In the genomic region with DNA sequence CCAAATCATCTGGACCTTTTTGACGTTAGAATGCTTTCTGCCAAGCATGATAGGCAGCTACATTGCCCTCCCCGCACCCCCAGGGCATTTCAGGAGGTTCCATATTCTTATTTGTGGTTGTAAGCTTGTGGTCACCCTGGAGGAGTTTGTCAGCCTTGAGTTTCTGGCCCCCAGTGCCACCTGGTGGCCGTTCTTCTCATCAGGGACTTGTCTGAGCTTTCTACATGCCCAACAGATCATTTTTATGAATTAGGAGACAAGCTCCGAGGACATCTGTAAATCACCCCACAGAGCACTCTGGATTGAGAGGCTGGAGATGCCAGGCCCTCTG, we compare ENCODE assay signal across 8 mouse cellular contexts. TPM values are rescaled to one million over a fixed set of nuclear protein-coding genes. Genes with fewer than 3 reads are reported as not detected.
DNase-seq lines count a peak whose midpoint lies in the region; ATAC-seq and TF ChIP-seq lines count a peak whose summit lies in the region.

No protein-coding gene starts in this region.

- no peaks in the 10 kb centered on the region for H3K4me1 ChIP-seq in intestine, postnatal 0 days (replicated peaks; ENCODE audit: control insufficient read depth, insufficient read depth, low read length)
- no peaks in the 10 kb centered on the region for H3K4me1 ChIP-seq in intestine, embryonic 16.5 days (ENCODE audit: control insufficient read depth, insufficient read depth, low read length)
- H3K4me1 ChIP-seq in heart, postnatal 0 days (ENCODE audit: control insufficient read depth, insufficient read depth) = no peaks in the 10 kb centered on the region
- H3K4me1 ChIP-seq in olfactory bulb, adult 2 months (ENCODE audit: control insufficient read depth, insufficient read depth, low read length) = no peaks in the 10 kb centered on the region

- WGBS in intestine, postnatal 0 days = 51% methylated on average over 4 of the region's 4 CpGs
- WGBS in intestine, embryonic 16.5 days = 49% methylated on average over 4 of the region's 4 CpGs
- WGBS in heart, postnatal 0 days = 34% methylated on average over 4 of the region's 4 CpGs
- WGBS in olfactory bulb, adult 2 months = 43% methylated on average over 4 of the region's 4 CpGs

- no peak overlapping the region for H3K4me2 ChIP-seq in intestine, postnatal 0 days (replicated peaks; ENCODE audit: low read depth)
- no peak overlapping the region for H3K4me2 ChIP-seq in intestine, embryonic 16.5 days (ENCODE audit: low read depth, low read length)
- H3K4me2 ChIP-seq in heart, postnatal 0 days (ENCODE audit: low read depth, low read length) = no peak overlapping the region

- peak; percentile 6 for DNase-seq in T-cell, adult 2 months (ENCODE audit: low spot score)
- DNase-seq in cerebellum, postnatal 36 days = peak; percentile 85 to 86
- peak; percentile 7 for DNase-seq in heart, postnatal 0 days (ENCODE audit: low spot score)
- DNase-seq in left cerebral cortex, adult 8-10 months (ENCODE audit: low spot score in 2 of 2) = peak; percentile 19 to 24
- DNase-seq in thymus, postnatal 36 days = peak; percentile 40 to 45

- ATAC-seq in intestine, postnatal 0 days = no peak
- ATAC-seq in intestine, embryonic 16.5 days = no peak
- ATAC-seq in heart, postnatal 0 days (ENCODE audit: insufficient read depth, low read depth) = no peak

- no peak for TF ChIP-seq POLR2A in olfactory bulb, adult 2 months (IDR thresholded peaks at IDR 0.05; ENCODE audit: insufficient read depth, low read depth, low read length)

- H3K4me3 ChIP-seq in intestine, postnatal 0 days (ENCODE audit: low read depth, low read length) = no peak overlapping the region
- H3K4me3 ChIP-seq in intestine, embryonic 16.5 days (ENCODE audit: low read length) = no peak overlapping the region
- H3K4me3 ChIP-seq in heart, postnatal 0 days (ENCODE audit: low read depth, low read length) = no peak overlapping the region
- no peak overlapping the region for H3K4me3 ChIP-seq in olfactory bulb, adult 2 months (ENCODE audit: insufficient read depth, low read depth, low read length)

- no peaks in the 10 kb centered on the region for H3K27me3 ChIP-seq in intestine, postnatal 0 days (replicated peaks; ENCODE audit: control insufficient read depth, insufficient read depth, low read length)
- no peaks in the 10 kb centered on the region for H3K27me3 ChIP-seq in intestine, embryonic 16.5 days (replicated peaks; ENCODE audit: control insufficient read depth, insufficient read depth, low read length)
- 0 out of 2 replicates have a peak, but pooled peaks cover 2% of the 10 kb centered on the region for H3K27me3 ChIP-seq in heart, postnatal 0 days (ENCODE audit: control insufficient read depth, insufficient read depth, low read length)

- TF ChIP-seq CTCF in intestine, postnatal 0 days (IDR thresholded peaks at IDR 0.05; ENCODE audit: low read depth) = peak; percentile 65
- TF ChIP-seq CTCF in heart, postnatal 0 days (IDR thresholded peaks at IDR 0.05; ENCODE audit: low read depth) = peak; percentile 58
- peak; percentile 44 for TF ChIP-seq CTCF in olfactory bulb, adult 2 months (IDR thresholded peaks at IDR 0.05; ENCODE audit: insufficient read depth, low read depth, low read length)

- no peak overlapping the region for H3K9ac ChIP-seq in intestine, postnatal 0 days (ENCODE audit: low read depth, low read length)
- H3K9ac ChIP-seq in intestine, embryonic 16.5 days (ENCODE audit: low read depth, low read length) = no peak overlapping the region
- no peak overlapping the region for H3K9ac ChIP-seq in heart, postnatal 0 days (replicated peaks; ENCODE audit: low read depth, low read length)

- no peak for TF ChIP-seq EP300 in heart, postnatal 0 days (IDR thresholded peaks at IDR 0.05; ENCODE audit: low read depth)

- H3K36me3 ChIP-seq in intestine, postnatal 0 days (ENCODE audit: control insufficient read depth, insufficient read depth) = no peaks in the 10 kb centered on the region
- no peaks in the 10 kb centered on the region for H3K36me3 ChIP-seq in intestine, embryonic 16.5 days (ENCODE audit: control insufficient read depth, insufficient read depth, low read length)
- no peaks in the 10 kb centered on the region for H3K36me3 ChIP-seq in heart, postnatal 0 days (replicated peaks; ENCODE audit: control insufficient read depth, insufficient read depth, low read length)

- no peak overlapping the region for H3K27ac ChIP-seq in intestine, postnatal 0 days (ENCODE audit: low read depth, low read length)
- no peak overlapping the region for H3K27ac ChIP-seq in intestine, embryonic 16.5 days (ENCODE audit: low read length)
- H3K27ac ChIP-seq in heart, postnatal 0 days (ENCODE audit: low read depth) = no peak overlapping the region
- no peak overlapping the region for H3K27ac ChIP-seq in olfactory bulb, adult 2 months (ENCODE audit: insufficient read depth, low read depth, low read length)

- H3K9me3 ChIP-seq in intestine, postnatal 0 days (ENCODE audit: control insufficient read depth) = no peaks in the 10 kb centered on the region
- H3K9me3 ChIP-seq in intestine, embryonic 16.5 days (ENCODE audit: control insufficient read depth, low read length) = no peaks in the 10 kb centered on the region
- H3K9me3 ChIP-seq in heart, postnatal 0 days (replicated peaks; ENCODE audit: control insufficient read depth, low read length) = no peaks in the 10 kb centered on the region

RNA-seq across cellular contexts. Expression of a gene that starts 19.9 kb away (rescaled TPM):
- not detected in 2 replicates for polyA plus RNA-seq in intestine, postnatal 0 days (2015; fragmentation: Nextera tagmentation; extraction: Ambion mirVana)
- polyA plus RNA-seq in intestine, embryonic 16.5 days (2015; fragmentation: Nextera tagmentation; extraction: Ambion mirVana) = not detected in 2 replicates
- not detected in 2 replicates for total RNA-seq in heart, postnatal 0 days (2014; rRNA removed; ENCODE audit: low replicate concordance)
- not detected in 2 replicates for polyA plus RNA-seq in heart, postnatal 0 days (2015; fragmentation: Nextera tagmentation; extraction: Ambion mirVana)
- not detected for total RNA-seq in left cerebral cortex, adult 8-10 months (2022)
- not detected in 2 replicates for polyA plus RNA-seq in olfactory bulb, adult 2 months (2012; ENCODE audit: insufficient read depth, insufficient read length, low replicate concordance, missing spikeins)

RNA-seq across cellular contexts. Expression of a gene that starts 23.9 kb away (rescaled TPM):
- polyA plus RNA-seq in intestine, postnatal 0 days (2015; fragmentation: Nextera tagmentation; extraction: Ambion mirVana) = not detected in 2 replicates
- polyA plus RNA-seq in intestine, embryonic 16.5 days (2015; fragmentation: Nextera tagmentation; extraction: Ambion mirVana) = not detected in 2 replicates
- total RNA-seq in heart, postnatal 0 days (2014; rRNA removed; ENCODE audit: low replicate concordance) = not detected in 2 replicates
- not detected in 2 replicates for polyA plus RNA-seq in heart, postnatal 0 days (2015; fragmentation: Nextera tagmentation; extraction: Ambion mirVana)
- total RNA-seq in left cerebral cortex, adult 8-10 months (2022) = not detected
- polyA plus RNA-seq in olfactory bulb, adult 2 months (2012; ENCODE audit: insufficient read depth, insufficient read length, low replicate concordance, missing spikeins) = not detected in 2 replicates

RNA-seq across cellular contexts. Expression of a gene that starts 49.2 kb away (rescaled TPM):
- polyA plus RNA-seq in intestine, postnatal 0 days (2015; fragmentation: Nextera tagmentation; extraction: Ambion mirVana) = not detected in 2 replicates
- polyA plus RNA-seq in intestine, embryonic 16.5 days (2015; fragmentation: Nextera tagmentation; extraction: Ambion mirVana) = not detected in 2 replicates
- total RNA-seq in heart, postnatal 0 days (2014; rRNA removed; ENCODE audit: low replicate concordance) = not detected in 2 replicates
- not detected in 2 replicates for polyA plus RNA-seq in heart, postnatal 0 days (2015; fragmentation: Nextera tagmentation; extraction: Ambion mirVana)
- not detected for total RNA-seq in left cerebral cortex, adult 8-10 months (2022)
- polyA plus RNA-seq in olfactory bulb, adult 2 months (2012; ENCODE audit: insufficient read depth, insufficient read length, low replicate concordance, missing spikeins) = not detected in 2 replicates

Comparison
In these comparisons a context has a peak if more than half of its experiments do, and no peak if none do; other contexts are left out.
1. DNase-seq: peak in every context shown above with its lines; median percentile 86 in cerebellum, postnatal 36 days; 42 in thymus, postnatal 36 days; 22 in left cerebral cortex, adult 8-10 months; 7 in heart, postnatal 0 days; 6 in T-cell, adult 2 months.